Mouse (Mus musculus) G1E (cell line): ENCODE data around the gene Tmem44. TPM values are rescaled to one million over a fixed set of nuclear protein-coding genes. Genes with fewer than 3 reads are reported as not detected.

Experiments used
- ATAC-seq: 2 replicates; pipeline ENCODE4 v1.8.0; 2016; ENCODE audit warnings: mild to moderate bottlenecking; ENCODE audit not compliant: insufficient number of reproducible peaks, poor library complexity, low FRiP score, severe bottlenecking; ENCODE audit errors: extremely low read depth
- DNase-seq: peaks from one replicate; pipeline ENCODE4 v3.0.0; 2012; ENCODE audit warnings: low spot score
- H3K27me3 ChIP-seq: 2 replicates; pipeline ENCODE4 v1.6.1; 2012; ENCODE audit warnings: mild to moderate bottlenecking, low read length, inconsistent platforms; ENCODE audit not compliant: insufficient read depth
- H3K36me3 ChIP-seq: replicated peaks from 2 replicates; pipeline ENCODE3; 2012; ENCODE audit warnings: mild to moderate bottlenecking, inconsistent platforms
- H3K4me1 ChIP-seq: 2 replicates; pipeline ENCODE4 v1.6.1; 2012; ENCODE audit warnings: low read depth, low read length, inconsistent platforms, mixed read lengths; ENCODE audit not compliant: insufficient read depth
- H3K4me3 ChIP-seq: 2 replicates; pipeline ENCODE4 v1.5.1; 2012; ENCODE audit warnings: low read depth, mild to moderate bottlenecking, inconsistent platforms, low read length, moderate library complexity, mixed read lengths
- H3K9me3 ChIP-seq: replicated peaks from 2 replicates; pipeline ENCODE4 v1.6.1; 2012; ENCODE audit warnings: inconsistent platforms
- CTCF ChIP-seq: IDR thresholded peaks from 2 replicates; pipeline ENCODE4 v1.5.1; 2012; ENCODE audit warnings: low read depth, low read length, inconsistent platforms, mixed read lengths
- GATA1 ChIP-seq: IDR thresholded peaks from 2 replicates; pipeline ENCODE4 v1.6.1; 2012; ENCODE audit warnings: borderline replicate concordance, low read length, inconsistent platforms, mixed read lengths
- GATA2 ChIP-seq: IDR thresholded peaks from 2 replicates; pipeline ENCODE4 v1.6.1; 2012; ENCODE audit warnings: low read depth, low read length, inconsistent platforms, borderline replicate concordance
- POLR2AphosphoS5 ChIP-seq: IDR thresholded peaks from 2 replicates; pipeline ENCODE4 v1.6.1; 2012; ENCODE audit warnings: low read depth, low read length, inconsistent platforms; ENCODE audit not compliant: insufficient replicate concordance
- TAL1 ChIP-seq: conservative IDR thresholded peaks from 2 replicates; pipeline ENCODE4 v1.6.1; 2012; ENCODE audit warnings: low read depth, low read length, inconsistent platforms, mixed read lengths
- polyA plus RNA-seq: library from polyadenylated mRNA; stranded (reverse); fragments of >175 nt; gene quantifications from 2 replicates; pipeline ENCODE4 v1.2.3, GENCODE M21; 2012
- total RNA-seq, 2 experiments: library from RNA; stranded (forward) in 1 of 2; stranded (reverse) in 1 of 2; fragments of 200-1000 nt in 1 of 2; fragments of >200 nt in 1 of 2; fragmentation: Nextera tagmentation in 1 of 2; gene quantifications; 2 replicates each; pipeline ENCODE4 v1.2.3; 2014 to 2017

The Tmem44 gene
- total and polyA plus RNA-seq, 3 experiments, result 11.8 to 72.7 (median 25.4) TPM

DNA sequence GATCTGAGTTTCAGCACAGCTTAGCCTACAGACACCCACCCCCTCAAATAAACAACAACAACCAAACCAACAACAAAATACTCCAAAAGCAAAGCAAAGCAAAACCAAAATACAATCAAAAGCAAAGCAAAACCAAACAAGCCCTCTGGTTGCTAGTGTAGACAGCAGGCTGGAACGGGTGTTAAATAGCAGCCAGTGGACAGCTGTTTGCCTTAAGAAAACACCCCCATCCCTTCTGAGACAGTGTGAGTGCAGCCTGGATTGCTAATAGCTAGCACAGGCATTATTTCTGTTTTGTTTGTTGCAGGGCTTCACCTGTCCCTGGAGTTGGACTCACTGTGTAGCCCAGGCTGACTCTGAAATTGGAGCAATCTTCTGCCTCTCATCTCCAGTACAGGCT is 17.7 kb downstream of the Tmem44 start:
- ATAC-seq, result no peak
- TF ChIP-seq POLR2AphosphoS5 (no peak), GATA2 (no peak), TAL1 (no peak), GATA1 (no peak)
- no peak for DNase-seq
- Histone ChIP-seq H3K36me3 (peaks cover 80% of the 10 kb centered on the region), H3K27me3 (no peaks in the 10 kb centered on the region), H3K4me1 (peaks cover 42% of the 10 kb centered on the region), H3K4me3 (no peak overlapping the region), H3K9me3 (no peaks in the 10 kb centered on the region)

DNA sequence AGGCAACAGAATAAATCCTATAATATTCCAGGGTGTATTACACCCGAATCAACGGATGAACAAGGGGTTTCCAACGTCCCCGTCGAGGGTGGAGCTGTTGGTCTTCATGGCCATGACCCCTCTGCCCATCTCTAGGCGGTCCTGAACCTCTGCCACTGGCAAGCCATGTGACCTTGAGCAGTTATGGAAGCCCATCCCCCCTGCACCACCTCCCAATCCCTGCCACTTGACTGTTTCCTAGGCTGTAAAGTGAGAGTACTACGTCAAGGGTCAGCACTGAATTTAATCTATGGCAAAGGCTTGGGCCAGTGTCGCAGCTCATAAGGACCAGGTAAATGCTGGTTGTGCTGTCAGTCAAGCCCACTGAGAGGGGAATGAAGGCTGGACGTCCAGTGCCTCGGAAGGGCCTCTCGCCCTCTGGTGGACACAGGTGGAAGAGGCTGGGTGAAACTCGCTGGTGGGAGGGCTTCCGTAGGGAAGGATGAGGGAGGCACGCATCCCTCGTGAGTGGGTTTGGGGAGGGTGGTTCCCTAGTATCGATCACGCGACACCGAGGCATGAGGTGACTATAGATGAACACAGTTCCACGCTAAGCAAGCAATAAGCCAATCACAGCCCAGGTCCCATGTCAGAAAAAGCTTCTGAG is 18.8 kb downstream of the Tmem44 start:
- no peak for TF ChIP-seq GATA1
- peak; percentile 89 for TF ChIP-seq CTCF
- Histone ChIP-seq H3K27me3 (no peaks in the 10 kb centered on the region), H3K9me3 (no peaks in the 10 kb centered on the region), H3K4me3 (no peak overlapping the region), H3K4me1 (peaks cover 34% of the 10 kb centered on the region), H3K36me3 (peaks cover 79% of the 10 kb centered on the region)
- ATAC-seq, result no peak; the same call in 1 of the 2 replicates
- DNase-seq, result peak; percentile 45

DNA sequence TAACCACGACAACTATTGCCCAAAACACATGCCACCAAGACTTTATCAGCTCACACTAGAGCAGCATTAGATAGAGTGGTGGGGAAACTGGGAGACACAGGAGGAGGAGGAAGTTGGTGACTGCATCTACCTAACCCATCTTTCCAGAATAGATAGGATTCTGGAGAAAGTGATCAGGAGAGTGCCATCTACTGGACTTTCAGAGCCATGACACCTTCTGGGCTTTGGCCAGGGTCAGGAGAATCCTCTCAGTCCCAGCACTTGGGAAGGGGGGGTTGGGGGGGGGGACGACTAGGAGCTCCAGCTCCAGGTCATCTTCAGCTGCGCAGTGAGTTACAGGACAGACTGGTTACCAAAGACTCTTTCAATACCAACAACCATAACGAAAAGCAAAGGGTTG is 19.8 kb downstream of the Tmem44 start:
- no peak for ATAC-seq
- Histone ChIP-seq H3K9me3 (no peaks in the 10 kb centered on the region), H3K27me3 (no peaks in the 10 kb centered on the region), H3K4me3 (no peak overlapping the region), H3K36me3 (peaks cover 85% of the 10 kb centered on the region), H3K4me1 (peaks cover 29% of the 10 kb centered on the region)
- peak; percentile 51 for TF ChIP-seq CTCF
- TF ChIP-seq TAL1, result no peak
- DNase-seq, result peak; percentile 32

DNA sequence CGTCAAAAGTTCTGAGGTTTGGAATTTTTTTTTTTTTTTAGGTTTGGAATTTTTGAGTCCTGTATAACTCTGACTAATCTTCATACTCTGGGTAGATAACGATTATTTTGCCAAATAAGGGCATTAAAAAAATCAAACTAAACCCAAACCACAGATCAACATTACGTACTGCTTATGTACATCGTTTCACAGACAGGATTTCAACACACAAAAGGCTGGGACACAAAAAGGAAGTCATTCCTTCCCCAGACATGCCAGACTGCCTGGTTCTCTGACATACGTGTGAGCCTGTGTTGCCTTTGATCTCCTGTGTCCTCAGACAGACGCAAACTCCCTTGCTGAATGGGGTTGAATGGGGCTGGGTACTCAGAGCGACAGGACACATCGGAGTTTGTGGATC is 22.3 kb downstream of the Tmem44 start:
- DNase-seq (no peak), ATAC-seq (no peak)
- Histone ChIP-seq H3K9me3 (no peaks in the 10 kb centered on the region), H3K4me1 (peaks cover 19% of the 10 kb centered on the region), H3K27me3 (no peaks in the 10 kb centered on the region), H3K36me3 (peaks cover 93% of the 10 kb centered on the region), H3K4me3 (no peak overlapping the region)
- TF ChIP-seq CTCF (no peak), POLR2AphosphoS5 (no peak), TAL1 (no peak), GATA1 (no peak), GATA2 (no peak)

DNA sequence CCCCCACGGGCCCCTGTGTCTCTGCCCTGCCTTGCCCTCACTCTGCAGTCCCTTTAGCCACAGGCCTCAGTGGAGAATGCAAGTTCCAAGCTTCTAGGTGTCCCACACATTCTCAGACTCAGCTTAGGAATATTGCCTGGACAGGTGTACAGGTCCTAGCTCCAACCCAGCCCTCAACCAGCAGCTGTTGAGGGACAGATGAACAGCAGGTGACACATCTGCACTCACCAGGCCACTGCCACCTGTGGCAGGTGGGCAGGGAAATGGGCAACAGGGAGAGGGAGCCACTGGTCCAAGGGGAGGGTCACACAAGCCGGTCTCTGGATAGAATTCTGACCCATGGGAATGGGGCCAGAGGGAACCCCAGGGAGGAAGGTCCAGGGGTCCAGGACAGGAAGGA is 22.8 kb downstream of the Tmem44 start:
- Histone ChIP-seq H3K36me3 (peaks cover 94% of the 10 kb centered on the region), H3K27me3 (no peaks in the 10 kb centered on the region), H3K4me3 (no peak overlapping the region), H3K4me1 (peaks cover 17% of the 10 kb centered on the region), H3K9me3 (no peaks in the 10 kb centered on the region)
- ATAC-seq, result no peak
- DNase-seq, result no peak
- no peak for TF ChIP-seq CTCF
- no peak for TF ChIP-seq GATA1
- TF ChIP-seq GATA2, result no peak
- no peak for TF ChIP-seq TAL1
- TF ChIP-seq POLR2AphosphoS5, result no peak

DNA sequence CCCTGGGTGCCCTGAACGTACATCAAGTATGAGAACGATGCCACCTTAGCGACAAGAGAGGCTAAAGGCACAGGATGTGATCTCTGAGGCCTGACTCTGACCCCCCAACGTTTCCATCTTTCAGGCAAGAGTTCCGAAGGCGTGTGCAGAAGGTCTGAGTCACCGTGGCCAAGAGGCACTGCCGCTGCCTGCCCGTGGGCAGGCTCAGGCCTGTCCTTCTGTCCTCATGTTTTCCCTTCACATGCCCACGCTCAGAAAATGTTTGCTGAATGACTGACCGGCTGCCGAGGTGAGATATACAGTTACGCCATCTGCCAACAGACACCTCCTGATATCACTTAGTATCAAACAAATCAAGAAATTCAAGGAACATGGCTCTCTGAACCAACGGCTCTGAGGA is 24.9 kb downstream of the Tmem44 start:
- no peaks in the 10 kb centered on the region for H3K27me3 ChIP-seq
- DNase-seq (no peak), ATAC-seq (no peak)
- peaks cover 8% of the 10 kb centered on the region for H3K4me1 ChIP-seq
- TF ChIP-seq POLR2AphosphoS5, result no peak
- no peak for TF ChIP-seq CTCF
- no peak for TF ChIP-seq GATA2
- TF ChIP-seq TAL1, result no peak
- TF ChIP-seq GATA1, result no peak
- H3K9me3 ChIP-seq, result no peaks in the 10 kb centered on the region
- H3K36me3 ChIP-seq, result peaks cover 94% of the 10 kb centered on the region
- no peak overlapping the region for H3K4me3 ChIP-seq

DNA sequence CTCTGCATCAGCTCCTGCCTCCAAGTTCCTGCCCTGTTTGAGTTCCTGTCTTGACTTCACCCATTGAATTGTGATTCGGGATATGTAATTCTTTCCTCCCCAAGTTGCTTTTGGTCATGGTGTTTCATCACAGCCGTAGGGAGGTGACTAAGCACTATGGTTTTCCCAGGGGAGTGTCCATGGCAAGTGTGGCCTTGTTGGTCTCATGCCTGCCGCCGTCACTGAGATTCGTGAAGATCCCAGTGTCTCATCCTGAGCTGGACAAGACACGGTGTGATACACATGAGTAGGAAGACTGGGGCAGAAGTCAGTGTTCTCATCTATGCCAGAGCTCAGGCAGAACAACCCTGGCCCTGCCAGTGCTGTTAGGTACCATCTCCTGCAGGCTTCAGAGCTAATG is 26.2 kb downstream of the Tmem44 start:
- DNase-seq, result no peak
- Histone ChIP-seq H3K4me3 (no peak overlapping the region), H3K36me3 (peaks cover 88% of the 10 kb centered on the region), H3K4me1 (peaks cover 11% of the 10 kb centered on the region), H3K27me3 (no peaks in the 10 kb centered on the region), H3K9me3 (no peaks in the 10 kb centered on the region)
- ATAC-seq, result no peak
- TF ChIP-seq TAL1 (no peak), CTCF (no peak), GATA1 (no peak)
